Mouse (Mus musculus): ENCODE data around the gene Gpc3. TPM values are rescaled to one million over a fixed set of nuclear protein-coding genes. Genes with fewer than 3 reads are reported as not detected.

The Gpc3 gene
- 7.5 TPM for polyA plus RNA-seq (2014; fragmentation: Illumina TruSeq; extraction: RNeasy Lipid Tissue Mini Kit (QIAGEN cat#74804); ENCODE audit: low read depth, low replicate concordance)

DNA sequence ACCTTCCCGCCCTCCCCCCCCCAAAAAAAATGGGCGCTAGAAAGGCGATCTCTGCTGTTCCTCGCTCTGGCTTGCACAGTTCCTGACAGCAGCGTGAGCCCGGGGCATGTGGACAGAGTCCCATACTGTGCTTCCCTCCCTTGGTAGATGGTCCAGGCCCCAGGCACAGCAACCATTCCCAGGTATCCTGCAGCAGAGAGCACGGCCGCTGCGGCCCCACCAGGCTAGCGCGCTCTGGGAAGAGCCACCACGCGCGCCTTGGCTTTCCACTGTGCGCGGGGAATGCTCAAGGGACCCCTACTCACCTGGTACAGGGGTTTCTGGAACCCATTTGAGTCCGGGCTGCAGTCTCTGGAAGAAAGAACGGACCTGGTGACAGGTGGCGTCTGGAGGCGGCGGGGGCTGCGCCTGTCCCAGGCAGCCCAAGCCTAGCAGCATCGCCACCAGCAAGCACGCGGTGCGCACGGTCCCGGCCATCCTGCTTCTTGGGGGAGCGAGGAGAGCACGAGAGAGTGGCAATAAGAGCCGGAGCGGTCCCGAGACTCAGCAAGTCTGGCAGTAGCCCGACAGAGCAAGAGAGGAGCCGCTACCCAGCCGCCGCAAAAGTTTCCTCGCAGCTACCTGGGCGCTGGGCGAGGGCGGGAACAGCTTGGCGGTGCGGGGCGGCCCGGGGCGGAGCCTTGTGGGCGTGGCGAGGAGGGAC lies at the start of gene Gpc3:
Gene Gpc3, minus strand, starts transcription at position 623 of the 703 bp plus-strand sequence.

Other genes starting within 250 kb of the Gpc3 start
- 0.95 TPM for gene Ccdc160, start 177.2 kb upstream of the Gpc3 start, polyA plus RNA-seq (2014; fragmentation: Illumina TruSeq; extraction: RNeasy Lipid Tissue Mini Kit (QIAGEN cat#74804); ENCODE audit: low read depth, low replicate concordance)